Mouse (Mus musculus) liver, embryonic 14.5 days (tissue): Measurements from ENCODE around the gene Fen1.

ENCODE experiments used
- CTCF ChIP-seq: IDR thresholded peaks from 2 replicates; pipeline ENCODE4 v1.5.1; 2016; ENCODE audit warnings: antibody characterized with exemption, low read depth, control low read depth
- EP300 ChIP-seq: IDR thresholded peaks from 2 replicates; pipeline ENCODE4 v1.6.1; 2016; ENCODE audit warnings: antibody characterized with exemption, low read depth

GRCm38 (mm10) chr19:10240654-10241305 lies 36.8 kb upstream of the Fen1 start, which contains the start of gene Myrf:
- peak; percentile 89 for TF ChIP-seq CTCF
- no peak for TF ChIP-seq EP300
